Comparison of ENCODE assay signal across 19 mouse cellular contexts in the genomic region with DNA sequence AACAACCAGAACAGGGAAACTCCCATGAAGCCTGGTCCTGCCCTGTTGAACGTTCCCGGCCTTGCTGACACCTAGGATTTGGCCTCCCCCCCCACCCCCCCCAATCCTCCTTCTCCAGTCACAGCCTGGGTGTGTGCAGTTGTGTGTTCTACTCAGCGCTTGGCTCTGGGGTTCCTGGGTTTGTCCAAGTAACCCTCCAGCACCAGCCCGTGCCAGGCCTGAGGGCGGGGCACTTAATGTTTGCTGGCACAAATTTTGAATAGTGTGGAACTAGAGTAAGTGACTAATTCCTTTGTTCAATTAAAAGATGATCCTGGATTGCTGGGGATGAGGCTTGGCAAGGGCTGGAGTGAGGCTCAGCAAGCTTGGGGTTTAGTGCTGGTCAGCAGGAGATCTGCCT. TPM values are rescaled to one million over a fixed set of nuclear protein-coding genes. Genes with fewer than 3 reads are reported as not detected.
A peak's percentile ranks its signal among the peaks of the same experiment; 100 is the strongest.
DNase-seq lines count a peak whose midpoint lies in the region; ATAC-seq and TF ChIP-seq lines count a peak whose summit lies in the region.
"Had no signal": no experiment of that assay in that cellular context is flagged by ENCODE, and none has a peak within 500 bp of the region (broad histone marks: within the 10 kb centered on the region; RNA-seq: fewer than 3 reads in every experiment).

No protein-coding gene starts in this region.

- H3K9ac ChIP-seq in forebrain, postnatal 0 days = no peak overlapping the region
- H3K9ac ChIP-seq: liver, embryonic 14.5 days had no signal

- no peaks in the 10 kb centered on the region for H3K27me3 ChIP-seq in heart, embryonic 10.5 days (ENCODE audit: insufficient read depth, poor library complexity, severe bottlenecking)
- H3K27me3 ChIP-seq in forebrain, postnatal 0 days (ENCODE audit: insufficient read depth, low read length) = no peaks in the 10 kb centered on the region

- H3K4me3 ChIP-seq in heart, embryonic 10.5 days = no peak overlapping the region
- H3K4me3 ChIP-seq in forebrain, postnatal 0 days (ENCODE audit: low read depth, low read length) = no peak overlapping the region

- no peaks in the 10 kb centered on the region for H3K36me3 ChIP-seq in heart, embryonic 10.5 days
- no peaks in the 10 kb centered on the region for H3K36me3 ChIP-seq in forebrain, postnatal 0 days (ENCODE audit: insufficient read depth)
- H3K36me3 ChIP-seq: G1E had no signal

- WGBS in heart, embryonic 10.5 days = 82% methylated on average over 5 of the region's 5 CpGs
- WGBS in forebrain, postnatal 0 days = 77% methylated on average over 5 of the region's 5 CpGs

- DNase-seq in cerebellum, postnatal 10 days = peak; percentile 35 to 62
- no peak for DNase-seq in cerebellum, adult 8-10 months
- DNase-seq in heart, postnatal 36 days = peak; percentile 31 to 34
- DNase-seq in heart, embryonic 10.5 days (ENCODE audit: low spot score) = no peak
- DNase-seq in urinary bladder, postnatal 36 days (ENCODE audit: low spot score in 2 of 2) = peak; percentile 47 to 57
- DNase-seq in urinary bladder, adult 2 months (ENCODE audit: low spot score) = no peak
- DNase-seq in forebrain, postnatal 0 days = no peak
- no peak for DNase-seq in frontal cortex, postnatal 25 days (ENCODE audit: low spot score in 2 of 2)

- no peaks in the 10 kb centered on the region for H3K9me3 ChIP-seq in heart, embryonic 10.5 days
- H3K9me3 ChIP-seq in forebrain, postnatal 0 days (ENCODE audit: low read length) = no peaks in the 10 kb centered on the region
- H3K9me3 ChIP-seq: G1E had no signal

- TF ChIP-seq CTCF in forebrain, postnatal 0 days (IDR thresholded peaks at IDR 0.05; ENCODE audit: low read depth) = no peak

- intact Hi-C loops in heart, postnatal 36 days (cut with DNase I) = no loop called here

- no peak overlapping the region for H3K27ac ChIP-seq in heart, embryonic 10.5 days
- H3K27ac ChIP-seq in forebrain, postnatal 0 days (ENCODE audit: low read depth, low read length) = no peak overlapping the region
- H3K27ac ChIP-seq: kidney, postnatal 0 days; liver, embryonic 14.5 days had no signal

- no peak overlapping the region for H3K4me2 ChIP-seq in forebrain, postnatal 0 days (ENCODE audit: low read depth)

- no peak for ATAC-seq in forebrain, postnatal 0 days
- ATAC-seq: midbrain, embryonic 16.5 days had no signal

- no peaks in the 10 kb centered on the region for H3K4me1 ChIP-seq in heart, embryonic 10.5 days
- H3K4me1 ChIP-seq in forebrain, postnatal 0 days (ENCODE audit: insufficient read depth) = no peaks in the 10 kb centered on the region

RNA-seq across cellular contexts. Expression of gene Cct8l1, which starts 28.7 kb away (rescaled TPM):
- under 1 TPM in 1 of 2 experiments, not detected in 1; 0.14 TPM for total RNA-seq in heart, postnatal 36 days (2021)
- polyA plus RNA-seq in heart, embryonic 10.5 days (2016; fragmentation: Nextera tagmentation; extraction: Ambion mirVana) = 0.14 TPM in 1 of 2 replicates, not detected in the other
- 0.14 TPM in 1 of 2 replicates, not detected in the other for polyA plus RNA-seq in urinary bladder, adult 2 months (2012; rRNA removed)
- not detected in 2 replicates for total RNA-seq in forebrain, postnatal 0 days (2014; rRNA removed)
- polyA plus RNA-seq in forebrain, postnatal 0 days (2015; fragmentation: Nextera tagmentation; extraction: Ambion mirVana) = not detected in 2 replicates
- total RNA-seq: hematopoietic stem cell, adult 5-6 weeks; left cerebral cortex, postnatal 14 days; megakaryocyte progenitor cell, adult 5-6 weeks had no signal
- polyA plus RNA-seq: G1E; intestine, embryonic 14.5 days; kidney, postnatal 0 days; liver, embryonic 14.5 days; neural tube, embryonic 11.5 days; small intestine, adult 2 months; stomach, embryonic 14.5 days had no signal

RNA-seq across cellular contexts. Expression of gene Kmt2c, which starts 46.0 kb away (rescaled TPM):
- total RNA-seq in heart, postnatal 36 days (2021) = 10 to 100 TPM; 43.6 to 46.0 TPM
- polyA plus RNA-seq in heart, embryonic 10.5 days (2016; fragmentation: Nextera tagmentation; extraction: Ambion mirVana) = 8.5 and 10.5 TPM in 2 replicates
- polyA plus RNA-seq in urinary bladder, adult 2 months (2012; rRNA removed) = 32.9 and 35.1 TPM in 2 replicates
- total RNA-seq in forebrain, postnatal 0 days (2014; rRNA removed) = 46.7 and 58.9 TPM in 2 replicates
- polyA plus RNA-seq in forebrain, postnatal 0 days (2015; fragmentation: Nextera tagmentation; extraction: Ambion mirVana) = 6.1 and 11.3 TPM in 2 replicates

Comparison
In these comparisons a context has a peak if more than half of its experiments do, and no peak if none do; other contexts are left out.
1. DNase-seq: peak in cerebellum, postnatal 10 days (2 of 2), heart, postnatal 36 days (2 of 2) and urinary bladder, postnatal 36 days (2 of 2); none in cerebellum, adult 8-10 months (single experiment), heart, embryonic 10.5 days (single experiment), urinary bladder, adult 2 months (single experiment), forebrain, postnatal 0 days (single experiment) and frontal cortex, postnatal 25 days (0 of 2).